Mouse (Mus musculus) heart, postnatal 0 days (tissue): ENCODE results near the gene Antxr1. TPM values are rescaled to one million over a fixed set of nuclear protein-coding genes. Genes with fewer than 3 reads are reported as not detected.

ENCODE experiments used
- ATAC-seq: fragments of 200-750 bp; cut with Nextera tagmentation; 2 replicates; pipeline ENCODE4 v1.8.0; 2017; ENCODE audit warnings: low read depth, moderate number of reproducible peaks, moderate library complexity; ENCODE audit not compliant: insufficient read depth
- DNase-seq: peaks from one replicate; pipeline ENCODE4 v3.0.0-alpha.2; 2016; ENCODE audit warnings: low spot score
- H3K27ac ChIP-seq: fragments of 300-500 bp; sonication (generic); 2 replicates; pipeline ENCODE4 v1.5.1; 2014; ENCODE audit warnings: low read depth, mild to moderate bottlenecking
- H3K27me3 ChIP-seq: fragments of 300-500 bp; sonication (generic); 2 replicates; pipeline ENCODE4 v1.6.1; 2014; ENCODE audit warnings: low read length, mixed read lengths; ENCODE audit not compliant: control insufficient read depth, insufficient read depth
- H3K36me3 ChIP-seq: fragments of 300-500 bp; sonication (generic); replicated peaks from 2 replicates; pipeline ENCODE4 v1.6.1; 2014; ENCODE audit warnings: low read length, mixed read lengths; ENCODE audit not compliant: control insufficient read depth, insufficient read depth
- H3K4me1 ChIP-seq: fragments of 300-500 bp; sonication (generic); 2 replicates; pipeline ENCODE4 v1.6.1; 2014; ENCODE audit warnings: antibody characterized with exemption; ENCODE audit not compliant: control insufficient read depth, insufficient read depth
- H3K4me2 ChIP-seq: fragments of 300-500 bp; sonication (generic); 2 replicates; pipeline ENCODE4 v1.6.1; 2014; ENCODE audit warnings: low read depth, mild to moderate bottlenecking, low read length, moderate library complexity
- H3K4me3 ChIP-seq: fragments of 300-500 bp; sonication (generic); 2 replicates; pipeline ENCODE4 v1.5.1; 2014; ENCODE audit warnings: low read depth, low read length
- H3K9ac ChIP-seq: fragments of 300-500 bp; sonication (generic); replicated peaks from 2 replicates; pipeline ENCODE4 v1.6.1; 2014; ENCODE audit warnings: low read depth, low read length, mixed read lengths
- H3K9me3 ChIP-seq: fragments of 300-500 bp; sonication (generic); replicated peaks from 2 replicates; pipeline ENCODE4 v1.6.1; 2016; ENCODE audit warnings: low read length; ENCODE audit not compliant: control insufficient read depth
- CTCF ChIP-seq: IDR thresholded peaks from 2 replicates; pipeline ENCODE4 v1.5.1; 2016; ENCODE audit warnings: antibody characterized with exemption, control low read depth, low read depth
- EP300 ChIP-seq: IDR thresholded peaks from 2 replicates; pipeline ENCODE4 v1.6.1; 2016; ENCODE audit warnings: antibody characterized with exemption, low read depth
- WGBS: fragments of 180-500 bp; shearing (Covaris S2); extraction: QIAGEN DNeasy Blood & Tissue Kit; methylation state at CpG from one replicate; pipeline ENCODE4 v1.1.7; 2014; 5-methylcytosine and 5-hydroxymethylcytosine counted together
- polyA plus RNA-seq: library from polyadenylated mRNA; unstranded; fragments of >200 nt; fragmentation: Nextera tagmentation; extraction: Ambion mirVana; gene quantifications from 2 replicates; pipeline ENCODE4 v1.2.1, GENCODE M21; 2015
- total RNA-seq: library from RNA; depleted of rRNA; stranded (reverse); fragments of >200 nt; gene quantifications from 2 replicates; pipeline ENCODE4 v1.2.3, GENCODE M21; 2014; ENCODE audit warnings: low replicate concordance

The Antxr1 gene
- total and polyA plus RNA-seq, 2 experiments from 2014 or later, result 2.6 to 18.7 TPM

DNA sequence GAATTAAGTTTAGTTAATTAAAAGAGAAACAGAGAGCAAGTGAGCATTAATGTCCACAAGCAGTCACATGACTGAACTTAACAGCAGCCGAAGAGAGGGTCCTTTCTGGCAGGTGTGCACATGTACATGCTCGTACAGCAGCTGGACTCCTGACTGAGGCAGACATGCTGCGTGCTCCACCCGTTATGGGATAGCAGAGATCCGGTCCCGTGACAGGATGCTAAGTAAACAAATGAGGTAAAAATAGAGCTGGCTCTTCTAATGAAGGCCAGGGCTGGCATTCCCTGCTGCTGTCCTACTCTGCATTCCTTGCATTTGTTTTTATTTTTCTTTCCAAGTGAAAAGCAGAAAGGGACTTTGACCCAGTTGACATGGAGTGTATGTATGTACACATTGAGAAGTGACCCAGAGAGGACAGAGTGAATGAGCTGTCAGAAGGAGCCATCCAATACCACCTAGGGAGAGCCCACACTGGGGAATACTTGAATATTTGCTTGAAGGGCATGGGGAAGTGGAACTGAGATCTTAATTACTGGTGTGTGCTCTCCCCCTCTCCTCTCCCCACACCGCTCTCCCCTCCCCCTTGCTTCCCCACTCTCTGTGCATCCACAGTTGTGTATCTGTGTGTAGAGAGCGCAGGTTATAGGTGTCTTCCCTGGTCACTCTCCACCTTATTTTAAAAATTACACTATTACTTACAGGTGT, 208.4 kb downstream of the Antxr1 start:
- Histone ChIP-seq H3K27ac (no peak overlapping the region), H3K36me3 (no peaks in the 10 kb centered on the region), H3K4me1 (no peaks in the 10 kb centered on the region), H3K9ac (no peak overlapping the region), H3K4me2 (no peak overlapping the region), H3K4me3 (no peak overlapping the region), H3K9me3 (no peaks in the 10 kb centered on the region), H3K27me3 (no peaks in the 10 kb centered on the region)
- ATAC-seq, result peak; percentile 69; the same call in 1 of the 2 replicates
- whole genome bisulfite sequencing, result 35% methylated on average over 8 of the region's 8 CpGs
- peak; percentile 33 for DNase-seq
- no peak for TF ChIP-seq CTCF
- TF ChIP-seq EP300, result no peak

DNA sequence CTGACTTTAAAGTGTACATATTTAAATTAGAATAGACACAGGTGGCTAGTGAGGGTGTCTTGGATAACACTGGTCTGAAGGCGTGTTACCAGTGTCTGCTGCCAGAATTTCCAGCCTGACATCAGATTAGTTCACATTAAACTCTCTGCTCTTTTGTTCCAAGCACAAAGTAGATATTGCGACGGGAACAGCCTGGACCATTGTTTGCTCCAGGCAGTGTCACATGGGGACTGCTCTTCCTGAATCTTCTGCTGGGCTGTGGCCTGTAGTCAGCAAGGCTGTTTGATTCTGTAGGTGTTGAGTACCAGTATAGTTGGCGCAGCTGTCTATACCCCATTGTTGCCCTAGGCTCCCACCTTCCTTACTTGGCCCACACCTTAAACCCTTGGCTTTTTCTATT, 211.6 kb downstream of the Antxr1 start:
- 0 out of 2 replicates have a peak, but pooled peaks cover 3% of the 10 kb centered on the region for H3K4me1 ChIP-seq
- TF ChIP-seq CTCF (no peak), EP300 (no peak)
- ATAC-seq (no peak), DNase-seq (no peak)
- WGBS, result 72% methylated on average over 4 of the region's 4 CpGs
- H3K9me3 ChIP-seq, result no peaks in the 10 kb centered on the region
- no peak overlapping the region for H3K9ac ChIP-seq
- H3K27ac ChIP-seq, result no peak overlapping the region
- H3K27me3 ChIP-seq, result no peaks in the 10 kb centered on the region
- no peaks in the 10 kb centered on the region for H3K36me3 ChIP-seq
- H3K4me3 ChIP-seq, result no peak overlapping the region
- no peak overlapping the region for H3K4me2 ChIP-seq

DNA sequence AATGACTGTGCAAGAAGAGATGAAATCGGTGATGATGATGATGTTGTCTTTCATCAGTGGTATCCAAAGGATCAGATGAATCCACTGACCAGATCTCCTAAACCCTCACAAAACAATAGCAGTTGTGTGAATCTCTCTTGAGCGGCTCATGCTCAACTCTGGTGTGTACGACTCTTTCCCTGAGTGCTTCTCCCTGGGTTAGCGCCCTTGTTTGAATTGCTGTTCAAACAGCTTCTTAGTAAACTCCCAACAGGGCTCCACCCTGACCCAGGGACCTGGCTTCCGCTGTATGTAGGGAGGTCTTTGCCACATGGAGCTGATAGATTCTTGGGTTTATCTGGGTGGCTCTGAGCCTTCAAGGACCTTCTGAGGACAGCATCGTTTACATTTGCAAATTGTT, 212.2 kb downstream of the Antxr1 start:
- H3K27ac ChIP-seq, result no peak overlapping the region
- H3K9me3 ChIP-seq, result no peaks in the 10 kb centered on the region
- H3K4me1 ChIP-seq, result 0 out of 2 replicates have a peak, but pooled peaks cover 3% of the 10 kb centered on the region
- WGBS, result 81% methylated on average over 6 of the region's 6 CpGs
- no peak overlapping the region for H3K4me2 ChIP-seq
- H3K27me3 ChIP-seq, result no peaks in the 10 kb centered on the region
- no peak overlapping the region for H3K9ac ChIP-seq
- H3K4me3 ChIP-seq, result no peak overlapping the region
- H3K36me3 ChIP-seq, result no peaks in the 10 kb centered on the region
- DNase-seq (no peak), ATAC-seq (no peak)
- no peak for TF ChIP-seq EP300
- no peak for TF ChIP-seq CTCF

DNA sequence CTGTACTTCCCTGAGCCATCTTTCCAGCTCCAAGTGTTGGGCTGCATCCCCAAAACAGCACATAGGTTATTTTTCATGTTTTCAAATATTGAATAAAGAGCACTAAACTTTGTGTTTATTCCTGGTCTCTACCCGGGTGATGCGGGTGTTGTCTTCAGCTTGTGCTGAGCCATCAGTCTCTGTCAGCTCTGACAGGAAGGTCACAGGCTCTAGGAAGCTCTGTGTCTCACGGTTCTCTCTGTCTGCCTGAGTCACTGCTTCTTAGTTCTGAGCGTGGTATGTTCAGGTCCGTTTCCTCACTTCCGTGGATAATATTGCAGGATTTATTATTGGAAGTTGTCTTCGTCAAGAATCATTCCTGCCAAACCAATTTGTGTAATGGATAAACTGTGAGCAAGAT, 213.7 kb downstream of the Antxr1 start:
- ATAC-seq, result no peak
- Histone ChIP-seq H3K27me3 (no peaks in the 10 kb centered on the region), H3K9ac (no peak overlapping the region), H3K36me3 (no peaks in the 10 kb centered on the region), H3K4me1 (0 out of 2 replicates have a peak, but pooled peaks cover 3% of the 10 kb centered on the region), H3K27ac (no peak overlapping the region), H3K4me2 (no peak overlapping the region), H3K4me3 (no peak overlapping the region), H3K9me3 (no peaks in the 10 kb centered on the region)
- TF ChIP-seq CTCF (no peak), EP300 (no peak)
- 57% methylated on average over 7 of the region's 7 CpGs for WGBS
- DNase-seq, result no peak

DNA sequence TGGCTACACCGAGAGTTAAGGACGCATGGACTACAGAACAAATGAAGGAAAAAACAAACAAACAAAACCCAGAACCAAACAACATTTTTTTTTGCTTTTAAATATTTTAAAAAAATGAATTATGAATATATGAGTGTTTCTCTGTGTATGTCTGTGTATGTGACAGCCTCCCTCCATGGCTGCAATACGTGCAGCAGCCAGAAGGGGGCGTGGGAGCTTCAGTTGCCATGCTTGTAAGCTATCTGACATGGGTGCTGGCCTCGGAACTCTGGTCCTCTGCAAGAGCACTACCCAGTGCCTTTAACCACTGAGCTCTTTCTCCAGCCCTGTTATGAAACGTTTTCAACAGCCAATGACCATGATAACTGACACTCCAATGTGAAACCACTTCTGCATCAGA, 215.0 kb downstream of the Antxr1 start:
- TF ChIP-seq EP300, result no peak
- no peak for TF ChIP-seq CTCF
- no peak overlapping the region for H3K9ac ChIP-seq
- no peak for DNase-seq
- no peak overlapping the region for H3K4me2 ChIP-seq
- no peaks in the 10 kb centered on the region for H3K9me3 ChIP-seq
- no peak for ATAC-seq
- H3K27me3 ChIP-seq, result no peaks in the 10 kb centered on the region
- no peaks in the 10 kb centered on the region for H3K36me3 ChIP-seq
- 86% methylated on average over 6 of the region's 6 CpGs for WGBS
- no peak overlapping the region for H3K4me3 ChIP-seq
- H3K27ac ChIP-seq, result no peak overlapping the region
- H3K4me1 ChIP-seq, result 0 out of 2 replicates have a peak, but pooled peaks cover 3% of the 10 kb centered on the region

DNA sequence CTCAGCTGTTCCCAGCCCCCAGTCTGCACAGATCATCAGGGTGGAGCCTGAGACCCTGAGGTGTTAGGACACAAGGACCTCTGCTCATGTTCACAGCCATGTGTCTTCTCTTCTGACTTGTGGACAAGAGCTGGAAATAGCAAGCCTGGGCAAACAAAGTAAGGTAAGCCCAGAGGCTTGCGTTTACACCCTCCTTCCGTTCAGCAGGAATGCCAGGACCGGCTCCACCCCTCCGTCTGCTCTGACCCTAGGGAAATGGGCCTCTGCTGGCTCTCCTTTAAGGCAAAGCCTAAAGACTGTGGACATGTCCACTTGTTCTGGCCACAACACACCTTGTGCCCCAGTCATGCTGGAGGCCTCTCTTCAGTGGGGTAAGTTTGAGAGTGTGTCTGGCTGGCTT, 215.6 kb downstream of the Antxr1 start:
- no peaks in the 10 kb centered on the region for H3K27me3 ChIP-seq
- no peaks in the 10 kb centered on the region for H3K9me3 ChIP-seq
- no peak for ATAC-seq
- TF ChIP-seq CTCF (no peak), EP300 (no peak)
- H3K9ac ChIP-seq, result no peak overlapping the region
- no peak overlapping the region for H3K4me2 ChIP-seq
- H3K36me3 ChIP-seq, result no peaks in the 10 kb centered on the region
- H3K4me3 ChIP-seq, result no peak overlapping the region
- DNase-seq, result no peak
- 0 out of 2 replicates have a peak, but pooled peaks cover 3% of the 10 kb centered on the region for H3K4me1 ChIP-seq
- 45% methylated on average over 4 of the region's 4 CpGs for WGBS
- no peak overlapping the region; the same call in 1 of the 2 replicates for H3K27ac ChIP-seq
